Mouse (Mus musculus): ENCODE measurements around the gene Ptprcap. TPM values are rescaled to one million over a fixed set of nuclear protein-coding genes. Genes with fewer than 3 reads are reported as not detected.

Gene Ptprcap
- polyA plus RNA-seq, 1 experiment from 2014 or later = 0.28 TPM

DNA sequence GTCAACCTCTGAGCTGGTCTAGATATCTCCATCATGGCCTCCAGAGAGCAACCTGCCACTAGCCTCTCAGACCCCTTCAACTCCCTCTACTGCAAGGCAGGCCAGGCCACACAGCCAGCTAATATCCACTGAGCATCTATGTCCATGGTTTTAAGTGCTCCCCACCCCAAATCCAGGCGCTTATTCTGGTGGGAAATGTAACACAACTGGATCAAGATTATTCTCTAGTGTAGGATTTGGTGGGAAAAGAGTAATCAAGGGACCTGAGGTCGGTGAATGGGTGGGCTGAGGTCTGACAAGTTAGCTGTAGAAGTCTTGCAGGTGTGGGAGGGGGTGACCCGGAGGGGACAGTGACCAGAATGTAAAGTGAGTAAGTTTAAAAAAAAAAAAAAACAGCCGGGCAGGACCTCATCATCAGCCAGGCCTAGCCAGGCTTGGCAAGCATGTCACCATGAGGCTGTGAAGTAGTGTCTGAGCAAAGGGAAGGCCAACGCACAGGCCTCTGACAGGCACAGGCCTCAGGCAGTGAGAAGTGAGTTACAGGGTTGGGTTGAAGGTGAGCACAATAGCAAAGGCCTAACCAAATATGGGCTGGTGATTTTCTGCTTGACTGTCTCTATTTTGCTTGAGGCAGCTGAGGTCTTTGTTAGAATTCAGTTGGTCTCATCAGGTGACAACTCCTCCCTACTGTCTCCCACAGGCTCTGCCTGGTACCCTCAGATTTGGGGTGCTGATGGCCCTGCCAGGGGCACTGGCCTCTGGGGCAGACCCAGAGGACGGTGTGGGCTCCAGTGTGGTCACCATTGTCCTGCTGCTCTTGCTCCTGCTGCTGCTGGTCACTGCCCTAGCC is 2.0 kb downstream of the Ptprcap start:
- H3K36me3 ChIP-seq (ENCODE audit: control insufficient read depth, insufficient read depth, low read length) = peaks cover 32% of the 10 kb centered on the region
- no peak for ATAC-seq

DNA sequence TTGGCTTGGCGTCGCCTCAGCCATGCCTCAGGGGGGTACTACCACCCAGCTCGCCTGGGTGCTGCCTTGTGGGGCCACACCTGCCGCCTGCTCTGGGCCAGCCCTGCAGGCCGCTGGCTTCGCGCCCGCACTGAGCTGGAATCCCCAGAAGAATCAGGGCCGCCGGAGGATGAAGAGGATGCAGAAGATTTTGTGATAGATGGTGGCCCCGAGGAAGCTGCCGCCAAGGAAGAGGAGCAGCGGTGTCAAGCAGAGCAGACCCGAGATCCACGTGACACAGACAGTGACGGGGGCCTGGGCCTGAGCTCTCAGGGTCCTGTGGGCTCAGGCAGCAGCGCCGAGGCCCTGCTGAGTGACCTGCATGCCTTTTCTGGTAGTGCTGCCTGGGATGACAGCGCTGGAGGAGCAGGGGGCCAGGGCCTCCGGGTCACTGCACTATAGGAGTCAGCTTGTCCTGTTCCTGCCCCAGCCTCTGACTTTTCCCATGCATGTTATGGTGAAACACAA is 2.7 kb downstream of the Ptprcap start:
- Histone ChIP-seq H3K4me2 (ENCODE audit: low read length) (no peak overlapping the region), H3K9ac (ENCODE audit: low read depth, low read length) (no peak overlapping the region), H3K9me3 (replicated peaks; ENCODE audit: control insufficient read depth, low read length, poor library complexity, severe bottlenecking) (no peaks in the 10 kb centered on the region), H3K4me3 (ENCODE audit: low read depth, low read length) (no peak overlapping the region), H3K27ac (ENCODE audit: low read length) (no peak overlapping the region), H3K36me3 (ENCODE audit: control insufficient read depth, insufficient read depth, low read length) (peaks cover 30% of the 10 kb centered on the region), H3K4me1 (ENCODE audit: control insufficient read depth, insufficient read depth, low read length) (no peaks in the 10 kb centered on the region), H3K27me3 (ENCODE audit: control insufficient read depth, insufficient read depth, low read depth, low read length) (no peaks in the 10 kb centered on the region)
- ATAC-seq = no peak
- WGBS = 63% methylated on average over 20 of the region's 20 CpGs

More for the DNA sequence above, 2.0 kb downstream of the Ptprcap start:
- Histone ChIP-seq H3K9me3 (replicated peaks; ENCODE audit: control insufficient read depth, low read length, poor library complexity, severe bottlenecking) (no peaks in the 10 kb centered on the region), H3K27me3 (ENCODE audit: control insufficient read depth, insufficient read depth, low read depth, low read length) (no peaks in the 10 kb centered on the region), H3K4me3 (ENCODE audit: low read depth, low read length) (no peak overlapping the region), H3K9ac (ENCODE audit: low read depth, low read length) (no peak overlapping the region), H3K27ac (ENCODE audit: low read length) (no peak overlapping the region), H3K4me2 (ENCODE audit: low read length) (no peak overlapping the region), H3K4me1 (ENCODE audit: control insufficient read depth, insufficient read depth, low read length) (no peaks in the 10 kb centered on the region)
- WGBS = 73% methylated on average over 6 of the region's 6 CpGs

DNA sequence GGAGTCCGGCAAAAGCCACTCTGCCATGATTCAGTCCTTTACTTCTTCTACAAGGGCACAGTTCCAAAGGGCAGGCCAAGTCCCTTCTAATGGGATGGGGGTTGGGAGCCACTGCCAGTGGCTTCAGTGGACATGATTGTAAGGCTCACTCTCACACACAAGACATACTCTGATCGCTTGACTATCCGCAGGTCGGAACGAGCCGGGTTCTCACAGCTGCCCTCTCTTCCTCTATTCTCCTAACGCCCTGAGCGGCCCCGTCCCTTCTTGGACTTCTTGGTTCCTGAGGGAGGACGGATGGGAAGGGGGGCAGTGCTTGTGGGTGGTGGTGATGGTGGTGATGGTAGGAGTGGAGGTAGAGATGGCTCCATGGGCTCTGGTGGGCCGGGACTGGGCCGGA is 3.4 kb downstream of the Ptprcap start:
- Histone ChIP-seq H3K9me3 (replicated peaks; ENCODE audit: control insufficient read depth, low read length, poor library complexity, severe bottlenecking) (no peaks in the 10 kb centered on the region), H3K36me3 (ENCODE audit: control insufficient read depth, insufficient read depth, low read length) (peaks cover 30% of the 10 kb centered on the region), H3K4me2 (ENCODE audit: low read length) (no peak overlapping the region), H3K27ac (ENCODE audit: low read length) (no peak overlapping the region), H3K9ac (ENCODE audit: low read depth, low read length) (no peak overlapping the region), H3K4me1 (ENCODE audit: control insufficient read depth, insufficient read depth, low read length) (no peaks in the 10 kb centered on the region), H3K27me3 (ENCODE audit: control insufficient read depth, insufficient read depth, low read depth, low read length) (no peaks in the 10 kb centered on the region), H3K4me3 (ENCODE audit: low read depth, low read length) (no peak overlapping the region)
- 94% methylated on average over 12 of the region's 12 CpGs for WGBS
- ATAC-seq = no peak

DNA sequence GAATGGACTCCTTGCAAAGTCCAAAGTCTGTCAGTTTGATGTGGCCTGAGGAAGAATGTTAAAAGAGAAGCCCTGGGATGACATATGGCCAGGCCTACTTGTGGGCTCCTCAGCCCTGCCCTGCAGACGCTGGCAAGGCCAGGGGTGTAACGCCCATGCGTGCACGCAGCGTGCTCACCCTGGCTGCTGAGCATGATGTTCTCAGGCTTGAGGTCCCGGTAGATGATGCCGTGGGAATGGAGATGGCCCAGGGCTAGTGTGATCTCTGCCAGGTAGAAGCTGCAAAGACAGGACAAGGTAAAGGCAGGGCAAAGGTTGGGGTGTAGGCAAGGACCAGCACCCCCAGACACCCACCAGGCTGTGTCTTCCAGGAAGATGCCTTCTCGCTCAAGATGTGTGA is 5.6 kb downstream of the Ptprcap start:
- Histone ChIP-seq H3K36me3 (ENCODE audit: control insufficient read depth, insufficient read depth, low read length) (peaks cover 30% of the 10 kb centered on the region), H3K4me2 (ENCODE audit: low read length) (no peak overlapping the region), H3K27me3 (ENCODE audit: control insufficient read depth, insufficient read depth, low read depth, low read length) (no peaks in the 10 kb centered on the region), H3K9me3 (replicated peaks; ENCODE audit: control insufficient read depth, low read length, poor library complexity, severe bottlenecking) (no peaks in the 10 kb centered on the region), H3K9ac (ENCODE audit: low read depth, low read length) (no peak overlapping the region), H3K4me3 (ENCODE audit: low read depth, low read length) (no peak overlapping the region), H3K27ac (ENCODE audit: low read length) (no peak overlapping the region), H3K4me1 (ENCODE audit: control insufficient read depth, insufficient read depth, low read length) (peaks cover 13% of the 10 kb centered on the region)
- 97% methylated on average over 8 of the region's 8 CpGs for WGBS
- no peak for ATAC-seq

DNA sequence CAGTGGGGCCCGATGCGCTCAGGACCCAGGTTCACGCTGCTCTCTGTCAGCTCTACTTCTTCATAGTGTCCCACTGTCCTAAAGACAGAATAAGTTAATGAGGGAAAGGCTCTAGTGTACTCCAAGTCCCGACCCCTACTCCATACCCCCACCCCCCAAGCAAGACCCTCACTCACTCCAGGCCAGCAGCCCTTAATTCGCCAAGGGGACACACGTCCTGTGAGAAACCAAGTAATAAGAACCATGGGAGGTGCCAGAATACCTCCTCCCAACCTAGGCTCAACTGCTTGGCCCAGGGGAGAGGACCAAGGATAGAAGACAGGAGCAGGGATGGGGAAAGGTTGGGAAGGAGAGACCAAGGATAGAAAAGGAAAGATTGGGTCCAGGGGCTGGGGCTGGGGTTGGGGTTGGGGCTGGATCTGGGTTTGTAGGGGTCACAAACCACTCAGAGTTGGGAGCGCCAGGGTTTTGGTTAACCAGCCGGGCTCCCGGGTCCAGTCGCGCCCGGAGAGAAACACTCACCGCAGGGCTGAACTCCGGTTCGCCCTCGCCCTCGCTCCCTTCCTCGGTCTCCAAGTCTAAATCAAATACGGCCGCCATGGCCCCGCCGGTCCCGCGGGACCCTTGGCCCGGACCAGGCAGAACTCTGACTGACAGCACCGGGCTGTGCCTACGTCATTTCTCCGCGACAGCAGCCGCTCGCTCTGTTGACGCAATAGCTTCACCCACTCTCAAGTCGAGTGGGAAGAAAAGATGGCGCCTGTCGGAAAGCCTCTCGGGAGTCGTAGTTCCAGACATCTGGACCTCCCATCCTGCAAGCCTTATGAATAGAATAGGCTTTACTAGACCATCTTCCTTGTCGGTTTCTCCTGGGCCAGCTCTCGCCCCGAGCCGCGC is 9.5 kb downstream of the Ptprcap start, which contains the start of gene Rps6kb2:
Gene Rps6kb2, minus strand, starts transcription at position 709 of the 897 bp plus-strand sequence.
- WGBS = 6% methylated on average over 42 of the region's 42 CpGs
- peak; percentile 86 for ATAC-seq
- peaks cover 15% of the 10 kb centered on the region for H3K4me1 ChIP-seq (ENCODE audit: control insufficient read depth, insufficient read depth, low read length)
- peak within 1 kb of the TSS; percentile 75 for H3K9ac ChIP-seq (ENCODE audit: low read depth, low read length)
- peak within 1 kb of the TSS; percentile 91 for H3K4me2 ChIP-seq (ENCODE audit: low read length)
- no peaks in the 10 kb centered on the region for H3K9me3 ChIP-seq (replicated peaks; ENCODE audit: control insufficient read depth, low read length, poor library complexity, severe bottlenecking)
- peaks cover 15% of the 10 kb centered on the region for H3K36me3 ChIP-seq (ENCODE audit: control insufficient read depth, insufficient read depth, low read length)
- peak within 1 kb of the TSS; percentile 77 for H3K4me3 ChIP-seq (ENCODE audit: low read depth, low read length)
- peak within 1 kb of the TSS; percentile 87 for H3K27ac ChIP-seq (ENCODE audit: low read length)
- H3K27me3 ChIP-seq (ENCODE audit: control insufficient read depth, insufficient read depth, low read depth, low read length) = no peaks in the 10 kb centered on the region

DNA sequence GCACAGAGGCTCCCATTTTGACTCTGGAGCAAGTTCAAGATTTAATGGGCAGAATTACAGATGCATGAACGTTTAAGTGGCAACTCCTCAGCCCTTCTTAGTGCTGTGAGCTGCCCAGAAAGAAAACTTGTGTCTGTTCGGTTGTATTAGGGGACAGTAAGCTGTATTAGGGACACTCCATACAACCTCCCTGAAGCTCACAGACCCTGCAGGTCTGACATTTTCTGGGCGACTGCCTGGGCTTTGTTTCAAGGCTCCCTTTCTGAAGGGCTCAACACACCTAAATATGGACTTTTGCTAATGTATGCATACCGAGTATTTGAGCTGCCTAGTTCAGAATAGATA is 10.1 kb downstream of the Ptprcap start:
- H3K4me2 ChIP-seq (ENCODE audit: low read length) = peak overlapping the region; percentile 91
- WGBS = 29% methylated on average over 4 of the region's 4 CpGs
- ATAC-seq = peak; percentile 26
- no peaks in the 10 kb centered on the region for H3K9me3 ChIP-seq (replicated peaks; ENCODE audit: control insufficient read depth, low read length, poor library complexity, severe bottlenecking)
- peak overlapping the region; percentile 87 for H3K27ac ChIP-seq (ENCODE audit: low read length)
- no peaks in the 10 kb centered on the region for H3K27me3 ChIP-seq (ENCODE audit: control insufficient read depth, insufficient read depth, low read depth, low read length)
- H3K4me1 ChIP-seq (ENCODE audit: control insufficient read depth, insufficient read depth, low read length) = peaks cover 15% of the 10 kb centered on the region
- H3K9ac ChIP-seq (ENCODE audit: low read depth, low read length) = peak overlapping the region; percentile 75
- peaks cover 12% of the 10 kb centered on the region for H3K36me3 ChIP-seq (ENCODE audit: control insufficient read depth, insufficient read depth, low read length)
- peak overlapping the region; percentile 77 for H3K4me3 ChIP-seq (ENCODE audit: low read depth, low read length)

DNA sequence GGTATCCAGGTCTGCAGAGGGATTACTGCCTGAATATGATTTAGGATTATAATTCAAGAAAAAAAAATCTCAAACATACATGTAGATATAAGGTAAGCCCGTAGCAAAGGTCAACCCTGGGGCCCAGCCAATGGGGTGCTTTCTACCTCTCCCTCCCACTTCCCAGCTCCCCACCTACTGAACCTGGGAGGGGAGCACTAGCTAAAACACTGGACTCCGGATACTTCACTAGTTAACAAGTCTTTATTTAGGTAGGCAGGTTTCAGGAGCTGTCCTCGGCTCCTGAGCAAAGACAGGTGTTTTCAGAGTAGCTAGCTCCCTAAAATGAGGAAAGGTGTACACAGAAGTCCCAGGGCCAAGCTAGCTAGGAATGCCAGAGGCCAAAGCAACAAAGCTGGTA is 10.7 kb downstream of the Ptprcap start:
- Histone ChIP-seq H3K36me3 (ENCODE audit: control insufficient read depth, insufficient read depth, low read length) (peaks cover 6% of the 10 kb centered on the region), H3K27ac (ENCODE audit: low read length) (peak overlapping the region; percentile 87), H3K9ac (ENCODE audit: low read depth, low read length) (no peak overlapping the region), H3K27me3 (ENCODE audit: control insufficient read depth, insufficient read depth, low read depth, low read length) (no peaks in the 10 kb centered on the region), H3K4me3 (ENCODE audit: low read depth, low read length) (no peak overlapping the region), H3K4me1 (ENCODE audit: control insufficient read depth, insufficient read depth, low read length) (peaks cover 15% of the 10 kb centered on the region), H3K4me2 (ENCODE audit: low read length) (no peak overlapping the region), H3K9me3 (replicated peaks; ENCODE audit: control insufficient read depth, low read length, poor library complexity, severe bottlenecking) (no peaks in the 10 kb centered on the region)
- 88% methylated on average over 3 of the region's 3 CpGs for WGBS
- no peak for ATAC-seq

DNA sequence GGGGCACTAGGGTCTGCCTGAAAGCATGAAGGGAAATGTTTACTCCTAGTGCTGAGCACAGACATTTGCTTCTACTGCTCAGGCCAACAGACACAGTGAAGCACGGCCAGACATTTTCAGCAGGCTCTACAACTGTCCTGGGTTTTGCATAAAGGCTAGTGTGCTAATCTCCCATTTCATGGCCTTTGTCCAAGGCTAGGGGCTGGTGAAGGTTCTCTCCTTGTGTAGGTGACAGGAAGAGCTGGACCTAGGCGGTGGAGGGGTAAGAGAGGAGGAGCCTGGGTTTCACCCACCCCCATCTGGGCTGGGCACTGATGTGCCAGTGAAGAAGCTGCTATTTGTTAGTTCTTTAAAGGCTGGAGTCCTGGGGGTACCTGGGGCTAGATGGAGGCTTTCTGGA is 11.3 kb downstream of the Ptprcap start:
- Histone ChIP-seq H3K27me3 (ENCODE audit: control insufficient read depth, insufficient read depth, low read depth, low read length) (no peaks in the 10 kb centered on the region), H3K4me3 (ENCODE audit: low read depth, low read length) (no peak overlapping the region), H3K36me3 (ENCODE audit: control insufficient read depth, insufficient read depth, low read length) (no peaks in the 10 kb centered on the region), H3K4me1 (ENCODE audit: control insufficient read depth, insufficient read depth, low read length) (peaks cover 15% of the 10 kb centered on the region), H3K9me3 (replicated peaks; ENCODE audit: control insufficient read depth, low read length, poor library complexity, severe bottlenecking) (no peaks in the 10 kb centered on the region), H3K27ac (ENCODE audit: low read length) (no peak overlapping the region), H3K9ac (ENCODE audit: low read depth, low read length) (no peak overlapping the region), H3K4me2 (ENCODE audit: low read length) (no peak overlapping the region)
- no peak for ATAC-seq
- WGBS = 83% methylated on average over 2 of the region's 2 CpGs
